Comparison of ENCODE assay signal across 18 mouse cellular contexts in the genomic region with DNA sequence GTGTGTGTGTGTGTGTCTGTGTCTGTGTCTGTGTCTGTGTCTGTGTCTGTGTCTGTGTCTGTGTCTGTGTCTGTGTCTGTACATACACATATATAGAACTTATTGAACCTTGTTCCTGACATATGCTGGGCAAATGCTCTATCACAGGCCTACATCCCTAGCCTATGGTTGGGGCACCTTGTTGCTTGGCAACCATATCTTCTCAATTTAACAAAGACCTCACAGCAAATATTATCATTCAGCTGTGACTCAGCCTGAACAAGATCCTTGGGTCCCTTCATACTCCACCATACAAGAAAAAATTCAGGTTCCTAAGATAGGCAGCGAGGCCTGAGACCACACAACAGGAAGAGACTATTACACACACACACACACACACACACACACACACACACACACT. TPM values are rescaled to one million over a fixed set of nuclear protein-coding genes. Genes with fewer than 3 reads are reported as not detected.
"Had no signal": no experiment of that assay in that cellular context is flagged by ENCODE, and none has a peak within 500 bp of the region (broad histone marks: within the 10 kb centered on the region; RNA-seq: fewer than 3 reads in every experiment).

No protein-coding gene starts in this region.

- H3K36me3 ChIP-seq: kidney, embryonic 15.5 days; limb, embryonic 10.5 days; midbrain, embryonic 13.5 days; neural tube, embryonic 15.5 days had no signal

- H3K4me1 ChIP-seq: kidney, embryonic 15.5 days; limb, embryonic 10.5 days; midbrain, embryonic 13.5 days; neural tube, embryonic 15.5 days had no signal

- DNase-seq: lung, adult 18-20 months; lung, postnatal 36 days; right cerebral cortex, postnatal 14 days; thymus, adult 2 months; thymus, postnatal 25 days had no signal

- H3K9me3 ChIP-seq: kidney, embryonic 15.5 days; limb, embryonic 10.5 days; midbrain, embryonic 13.5 days; neural tube, embryonic 15.5 days had no signal

- H3K4me3 ChIP-seq: kidney, embryonic 15.5 days; left cerebral cortex, adult 2 months; limb, embryonic 10.5 days; midbrain, embryonic 13.5 days; myocyte; neural tube, embryonic 15.5 days had no signal

- H3K27me3 ChIP-seq: kidney, embryonic 15.5 days; midbrain, embryonic 13.5 days; neural tube, embryonic 15.5 days had no signal

- H3K9ac ChIP-seq: hindbrain, embryonic 14.5 days; kidney, embryonic 15.5 days; midbrain, embryonic 13.5 days; neural tube, embryonic 15.5 days had no signal

- ATAC-seq: midbrain, embryonic 13.5 days had no signal

- H3K4me2 ChIP-seq: hindbrain, embryonic 14.5 days; kidney, embryonic 15.5 days; midbrain, embryonic 13.5 days; neural tube, embryonic 15.5 days had no signal

- H3K27ac ChIP-seq: hindbrain, embryonic 14.5 days; left cerebral cortex, adult 2 months; limb, embryonic 10.5 days; midbrain, embryonic 13.5 days; neural tube, embryonic 15.5 days had no signal

RNA-seq across cellular contexts. Expression of gene Cyp2d26, which starts 0.6 kb away (rescaled TPM):
- total RNA-seq: layer of hippocampus, postnatal 25 days; left cerebral cortex, adult 2 months; left cerebral cortex, postnatal 14 days; megakaryocyte progenitor cell, adult 5-6 weeks; midbrain, postnatal 0 days had no signal
- polyA plus RNA-seq: hindbrain, embryonic 14.5 days; limb, embryonic 10.5 days; midbrain, embryonic 13.5 days; midbrain, postnatal 0 days; myocyte; neural tube, embryonic 11.5 days; neural tube, embryonic 15.5 days had no signal

RNA-seq across cellular contexts. Expression of gene Cyp2d40, which starts 29.5 kb away (rescaled TPM):
- total RNA-seq: layer of hippocampus, postnatal 25 days; left cerebral cortex, adult 2 months; left cerebral cortex, postnatal 14 days; megakaryocyte progenitor cell, adult 5-6 weeks; midbrain, postnatal 0 days had no signal
- polyA plus RNA-seq: hindbrain, embryonic 14.5 days; kidney, embryonic 15.5 days; limb, embryonic 10.5 days; lung, embryonic 16.5 days; midbrain, embryonic 13.5 days; midbrain, postnatal 0 days; myocyte; neural tube, embryonic 11.5 days; neural tube, embryonic 15.5 days had no signal
